Mouse (Mus musculus): ENCODE data around the gene Ccl21b.
"Not testable (repeated sequence)": the region's sequence is repeated elsewhere in the genome, so short reads cannot be mapped to it uniquely, and the experiment has no call there.

- not testable (repeated sequence) for TF ChIP-seq CTCF, POLR2A (IDR thresholded peaks at IDR 0.05; ENCODE audit: extremely low read depth, insufficient read depth, low read length)
Observed at GRCm38 (mm10) chr4:42293967-42294366, 38.4 kb downstream of the Ccl21b start, which contains the start of gene Gm21953.

Data from cortical plate, adult 2 months (tissue).